Mouse (Mus musculus) forebrain, embryonic 12.5 days (tissue): ENCODE data around the gene Cilp2. TPM values are rescaled to one million over a fixed set of nuclear protein-coding genes. Genes with fewer than 3 reads are reported as not detected.

Experiments
- ATAC-seq: fragments of 200-750 bp; cut with Nextera tagmentation; 2 replicates; pipeline ENCODE4 v1.8.0; 2017; ENCODE audit warnings: moderate TSS enrichment; ENCODE audit not compliant: low FRiP score
- H3K27ac ChIP-seq: fragments of 300-500 bp; sonication (generic); 2 replicates; pipeline ENCODE4 v1.5.1; 2016; ENCODE audit warnings: mild to moderate bottlenecking
- H3K27me3 ChIP-seq: fragments of 300-500 bp; sonication (generic); 2 replicates; pipeline ENCODE4 v1.6.1; 2016; ENCODE audit warnings: mild to moderate bottlenecking
- H3K36me3 ChIP-seq: fragments of 300-500 bp; sonication (generic); replicated peaks from 2 replicates; pipeline ENCODE4 v1.6.1; 2016; ENCODE audit warnings: mild to moderate bottlenecking
- H3K4me1 ChIP-seq: fragments of 300-500 bp; sonication (generic); 2 replicates; pipeline ENCODE4 v1.6.1; 2016
- H3K4me2 ChIP-seq: fragments of 300-500 bp; sonication (generic); 2 replicates; pipeline ENCODE4 v1.6.1; 2016; ENCODE audit warnings: mild to moderate bottlenecking, moderate library complexity
- H3K4me3 ChIP-seq: fragments of 300-500 bp; sonication (generic); replicated peaks from 2 replicates; pipeline ENCODE4 v1.5.1; 2016; ENCODE audit warnings: mild to moderate bottlenecking
- H3K9ac ChIP-seq: fragments of 300-500 bp; sonication (generic); 2 replicates; pipeline ENCODE4 v1.6.1; 2016; ENCODE audit warnings: mild to moderate bottlenecking
- H3K9me3 ChIP-seq: fragments of 300-500 bp; sonication (generic); 2 replicates; pipeline ENCODE4 v1.6.1; 2016
- WGBS: fragments of 180-500 bp; shearing (Covaris S2); methylation state at CpG from one replicate; pipeline ENCODE4 v1.1.7; 2016; 5-methylcytosine and 5-hydroxymethylcytosine counted together
- polyA plus RNA-seq: library from polyadenylated mRNA; unstranded; fragments of >200 nt; fragmentation: Nextera tagmentation; extraction: Ambion mirVana; gene quantifications from 2 replicates; pipeline ENCODE4 v1.2.1, GENCODE M21; 2016

The Cilp2 gene
- polyA plus RNA-seq, 1 experiment from 2014 or later = 1.1 TPM

DNA sequence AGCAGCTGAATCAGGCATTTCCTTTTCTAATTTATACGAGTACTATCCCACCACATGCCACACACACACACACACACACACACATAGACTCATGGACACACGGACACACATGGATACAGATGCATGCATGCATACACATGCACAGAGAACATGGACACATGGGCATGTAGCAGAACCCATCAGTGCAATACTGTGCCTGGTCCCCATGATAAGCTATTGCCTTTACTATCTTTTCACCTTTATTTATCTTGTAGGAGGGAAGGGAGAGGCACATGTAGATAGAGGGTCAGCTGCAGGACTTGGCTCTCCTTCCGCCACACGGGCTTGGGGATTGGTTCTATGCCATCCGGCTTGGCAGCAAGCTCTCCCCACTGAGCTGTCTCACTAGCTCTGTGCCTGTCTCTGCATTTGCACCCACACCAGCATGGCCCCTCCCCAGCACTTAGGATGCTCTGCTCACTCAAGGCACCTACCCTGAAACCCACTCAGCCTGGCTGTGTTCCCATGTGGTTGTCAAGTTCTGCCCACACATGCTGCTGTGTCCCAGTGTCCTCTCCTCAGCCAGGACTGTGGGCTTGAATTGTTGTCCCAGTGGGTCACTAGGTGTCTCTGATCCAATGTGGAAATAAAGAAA, 24.0 kb downstream of the Cilp2 start:
- H3K36me3 ChIP-seq = peaks cover 61% of the 10 kb centered on the region
- H3K9ac ChIP-seq = no peak overlapping the region
- ATAC-seq = no peak
- H3K4me3 ChIP-seq = no peak overlapping the region
- H3K4me1 ChIP-seq = no peaks in the 10 kb centered on the region
- H3K27me3 ChIP-seq = no peaks in the 10 kb centered on the region
- WGBS = 93% methylated on average over 5 of the region's 5 CpGs
- no peak overlapping the region for H3K27ac ChIP-seq
- H3K4me2 ChIP-seq = no peak overlapping the region
- H3K9me3 ChIP-seq = no peaks in the 10 kb centered on the region

DNA sequence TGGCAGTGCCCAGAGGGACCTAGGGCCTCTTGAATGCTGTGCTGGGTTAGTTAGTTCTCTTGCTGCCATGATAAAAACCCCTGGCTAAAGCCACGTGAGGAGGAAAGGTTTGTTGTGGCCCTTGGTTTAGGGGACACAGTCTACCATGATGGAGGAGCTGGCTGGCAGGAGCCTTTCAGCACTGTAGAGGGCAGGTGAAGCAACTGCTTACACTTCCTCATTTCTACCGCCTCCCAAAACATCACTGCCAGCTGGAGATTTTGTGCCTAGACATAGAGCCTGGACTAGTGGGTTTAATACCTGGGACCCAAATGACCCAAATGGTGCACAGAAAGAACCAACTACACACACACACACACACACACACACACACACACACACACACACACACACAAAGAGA, 26.2 kb downstream of the Cilp2 start:
- WGBS = 68% methylated on average over 2 of the region's 2 CpGs
- H3K9ac ChIP-seq = no peak overlapping the region
- H3K36me3 ChIP-seq = peaks cover 60% of the 10 kb centered on the region
- no peaks in the 10 kb centered on the region for H3K9me3 ChIP-seq
- no peaks in the 10 kb centered on the region for H3K4me1 ChIP-seq
- H3K4me3 ChIP-seq = no peak overlapping the region
- no peak overlapping the region for H3K27ac ChIP-seq
- H3K4me2 ChIP-seq = no peak overlapping the region
- ATAC-seq = no peak
- H3K27me3 ChIP-seq = no peaks in the 10 kb centered on the region

DNA sequence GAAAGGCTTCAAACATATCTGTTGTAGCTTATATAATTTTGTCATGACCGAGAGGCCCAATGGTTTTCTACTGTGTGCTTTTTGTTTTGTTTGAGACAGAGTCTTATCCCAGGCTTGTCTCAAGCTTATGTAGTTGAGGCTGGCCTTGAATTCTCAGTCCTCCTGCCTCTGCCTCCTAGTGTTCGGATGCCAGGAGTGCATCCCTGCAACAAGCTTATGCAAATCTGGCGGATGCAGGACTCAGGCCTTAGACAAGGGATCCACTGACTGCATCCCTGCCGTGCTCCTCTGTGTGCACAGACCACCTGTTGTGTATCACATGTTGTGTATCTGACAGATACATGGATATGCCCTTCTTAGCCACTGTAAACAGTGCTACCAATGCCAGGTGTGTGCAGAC, 26.7 kb downstream of the Cilp2 start:
- WGBS = 61% methylated on average over 4 of the region's 4 CpGs
- no peak for ATAC-seq
- Histone ChIP-seq H3K4me1 (no peaks in the 10 kb centered on the region), H3K9ac (no peak overlapping the region), H3K9me3 (no peaks in the 10 kb centered on the region), H3K36me3 (peaks cover 56% of the 10 kb centered on the region), H3K27me3 (no peaks in the 10 kb centered on the region), H3K4me2 (no peak overlapping the region), H3K4me3 (no peak overlapping the region), H3K27ac (no peak overlapping the region)

DNA sequence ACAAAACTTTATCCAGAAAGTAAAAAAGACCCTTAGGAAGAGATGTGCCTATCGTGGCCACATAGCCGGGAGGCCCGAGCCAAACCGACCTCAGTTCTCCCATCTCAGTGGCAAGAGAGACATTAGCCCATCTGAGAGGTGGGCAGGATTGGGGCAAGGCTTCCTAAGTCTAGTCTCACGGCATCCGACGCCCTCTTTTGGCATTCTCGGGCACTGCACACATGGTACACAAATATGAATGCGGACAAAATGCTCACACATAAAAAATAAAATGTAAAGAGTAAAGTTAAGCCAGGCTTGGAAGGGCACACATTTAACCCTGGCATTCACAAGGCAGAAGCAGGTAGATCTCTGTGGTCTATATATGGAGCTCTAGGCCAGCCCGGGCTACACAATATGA, 33.6 kb downstream of the Cilp2 start:
- WGBS = 96% methylated on average over 10 of the region's 10 CpGs
- no peak overlapping the region for H3K9ac ChIP-seq

DNA sequence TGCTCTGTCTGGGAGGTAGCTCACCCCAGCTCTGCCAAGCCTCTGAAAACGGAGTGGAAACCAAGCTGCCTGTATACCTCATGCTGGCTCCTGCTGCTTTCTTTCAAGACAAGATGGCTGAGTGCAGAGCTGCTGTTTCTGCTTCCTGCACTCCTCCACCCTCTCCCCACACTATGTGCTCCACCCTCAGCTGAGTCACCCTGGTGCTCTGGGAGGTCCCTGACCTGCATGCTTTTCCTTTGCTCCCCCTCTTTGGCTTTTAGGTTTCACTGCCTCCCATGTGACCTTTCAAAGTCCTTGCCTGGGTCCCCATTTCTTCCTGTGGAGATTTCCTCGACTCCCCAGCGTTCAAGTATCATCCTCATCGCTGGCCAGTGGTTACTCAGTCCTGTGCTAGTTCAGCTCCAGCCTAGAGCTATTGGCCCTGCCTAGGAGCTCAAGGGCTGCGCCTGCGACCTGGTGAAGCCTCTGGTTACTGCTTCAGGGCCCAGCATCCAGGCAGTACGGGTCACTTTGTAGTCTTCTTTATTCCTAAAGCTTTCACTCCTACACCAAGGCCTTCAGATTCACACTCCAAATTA, 36.5 kb downstream of the Cilp2 start:
- no peak overlapping the region for H3K9ac ChIP-seq
- H3K9me3 ChIP-seq = no peaks in the 10 kb centered on the region
- no peak for ATAC-seq
- H3K4me3 ChIP-seq = no peak overlapping the region
- no peak overlapping the region for H3K4me2 ChIP-seq
- H3K27ac ChIP-seq = no peak overlapping the region
- no peaks in the 10 kb centered on the region for H3K27me3 ChIP-seq
- peaks cover 9% of the 10 kb centered on the region; the same call in 1 of the 2 replicates for H3K36me3 ChIP-seq
- 86% methylated on average over 7 of the region's 7 CpGs for WGBS
- no peaks in the 10 kb centered on the region for H3K4me1 ChIP-seq

More for the DNA sequence above, 33.6 kb downstream of the Cilp2 start:
- Histone ChIP-seq H3K4me2 (no peak overlapping the region), H3K27me3 (no peaks in the 10 kb centered on the region), H3K9me3 (no peaks in the 10 kb centered on the region), H3K4me3 (no peak overlapping the region), H3K27ac (no peak overlapping the region), H3K4me1 (no peaks in the 10 kb centered on the region), H3K36me3 (peaks cover 10% of the 10 kb centered on the region)
- ATAC-seq = no peak

DNA sequence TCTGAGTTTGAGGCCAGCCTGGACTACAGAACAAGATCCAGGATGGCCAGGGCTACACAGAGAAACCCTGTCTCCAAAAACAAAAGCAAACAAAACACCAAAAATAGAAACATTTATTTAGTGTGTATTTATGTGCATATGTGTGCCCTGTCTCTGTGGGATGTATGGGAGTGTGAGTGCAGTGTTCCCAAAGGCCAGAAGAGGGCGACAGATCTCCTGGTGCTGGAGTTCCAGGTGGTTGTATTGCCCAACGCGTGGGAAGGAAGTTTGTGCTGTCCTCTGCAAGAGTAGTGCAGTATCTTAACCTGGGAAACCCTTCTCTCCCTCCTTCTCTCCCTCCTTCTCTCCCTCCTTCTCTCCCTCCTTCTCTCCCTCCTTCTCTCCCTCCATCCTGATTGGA, 37.6 kb downstream of the Cilp2 start:
- no peak overlapping the region for H3K4me3 ChIP-seq
- no peaks in the 10 kb centered on the region for H3K4me1 ChIP-seq
- no peaks in the 10 kb centered on the region for H3K27me3 ChIP-seq
- H3K9me3 ChIP-seq = no peaks in the 10 kb centered on the region
- H3K27ac ChIP-seq = no peak overlapping the region
- H3K36me3 ChIP-seq = peaks cover 9% of the 10 kb centered on the region; the same call in 1 of the 2 replicates
- H3K4me2 ChIP-seq = no peak overlapping the region
- ATAC-seq = no peak
- 38% methylated on average over 3 of the region's 3 CpGs for WGBS
- H3K9ac ChIP-seq = no peak overlapping the region

DNA sequence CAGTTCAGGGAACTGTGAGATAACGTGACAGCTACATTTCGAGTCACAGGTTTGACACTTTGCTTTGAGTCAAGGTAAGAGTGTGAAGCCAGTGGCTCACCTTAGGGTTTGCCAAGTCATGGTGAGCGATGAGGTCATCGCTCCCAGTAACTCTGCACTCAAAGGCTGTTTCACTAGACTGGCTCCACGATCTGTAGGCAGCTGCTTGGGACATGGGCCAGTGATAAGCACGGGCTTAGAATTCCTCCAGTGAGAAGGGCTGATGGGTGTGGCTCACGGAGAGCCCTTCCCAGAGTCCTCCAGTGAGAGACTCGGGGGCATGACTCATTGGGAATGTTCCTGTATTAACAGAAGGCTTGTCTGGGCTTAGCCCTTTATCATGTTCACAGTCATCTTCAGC, 38.5 kb downstream of the Cilp2 start:
- ATAC-seq = no peak
- no peaks in the 10 kb centered on the region for H3K9me3 ChIP-seq
- no peaks in the 10 kb centered on the region for H3K4me1 ChIP-seq
- no peaks in the 10 kb centered on the region for H3K27me3 ChIP-seq
- peaks cover 9% of the 10 kb centered on the region; the same call in 1 of the 2 replicates for H3K36me3 ChIP-seq
- 93% methylated on average over 8 of the region's 8 CpGs for WGBS
- H3K4me2 ChIP-seq = no peak overlapping the region
- H3K27ac ChIP-seq = no peak overlapping the region
- H3K4me3 ChIP-seq = no peak overlapping the region
- H3K9ac ChIP-seq = no peak overlapping the region

DNA sequence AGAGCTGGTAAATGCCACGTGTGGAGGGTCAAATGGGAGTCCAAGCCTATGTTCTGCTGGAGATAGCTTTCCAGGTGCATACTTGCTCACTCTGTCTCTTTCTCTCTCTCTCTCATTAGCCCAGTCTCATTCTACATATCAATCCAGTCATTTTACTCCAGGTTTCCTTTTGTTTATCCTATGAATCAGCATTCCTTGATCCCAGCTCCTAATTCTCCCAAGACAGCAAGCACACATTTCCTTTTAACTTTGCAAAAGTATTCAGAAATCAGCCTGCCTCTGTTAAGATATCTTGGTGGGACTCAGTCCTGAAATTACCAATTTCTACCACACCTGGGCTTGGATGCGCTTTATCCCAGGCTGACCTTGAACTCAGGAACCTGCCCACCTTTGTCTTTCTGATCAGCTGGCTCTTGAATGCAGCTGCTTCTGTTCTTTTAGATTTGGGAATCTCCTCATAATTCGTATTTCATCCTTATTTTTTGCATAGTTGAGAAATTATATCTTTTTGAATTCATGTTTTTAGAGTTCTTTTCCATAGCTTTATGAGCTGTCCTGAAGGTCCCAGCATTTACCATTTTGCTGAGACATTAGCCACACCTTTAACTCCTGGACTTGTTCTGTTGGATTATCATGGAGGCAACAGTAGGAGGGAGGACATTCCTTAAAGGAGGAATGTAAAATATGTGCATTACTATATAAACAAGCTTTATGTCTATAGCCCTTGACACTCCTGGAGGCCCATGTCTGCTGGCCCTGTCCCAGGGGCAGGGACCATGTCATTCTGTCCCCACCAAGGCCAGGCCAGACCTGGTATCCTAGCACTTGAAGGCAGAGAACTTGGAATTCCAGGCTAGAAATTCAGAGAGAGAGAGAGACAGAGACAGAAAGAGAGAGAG, 40.1 kb downstream of the Cilp2 start:
- no peak for ATAC-seq
- no peaks in the 10 kb centered on the region for H3K4me1 ChIP-seq
- H3K4me2 ChIP-seq = no peak overlapping the region
- H3K27me3 ChIP-seq = no peaks in the 10 kb centered on the region
- H3K4me3 ChIP-seq = no peak overlapping the region
- WGBS = 75% methylated on average over 3 of the region's 3 CpGs
- H3K9ac ChIP-seq = no peak overlapping the region
- peaks cover 7% of the 10 kb centered on the region; the same call in 1 of the 2 replicates for H3K36me3 ChIP-seq
- no peaks in the 10 kb centered on the region for H3K9me3 ChIP-seq
- no peak overlapping the region for H3K27ac ChIP-seq

DNA sequence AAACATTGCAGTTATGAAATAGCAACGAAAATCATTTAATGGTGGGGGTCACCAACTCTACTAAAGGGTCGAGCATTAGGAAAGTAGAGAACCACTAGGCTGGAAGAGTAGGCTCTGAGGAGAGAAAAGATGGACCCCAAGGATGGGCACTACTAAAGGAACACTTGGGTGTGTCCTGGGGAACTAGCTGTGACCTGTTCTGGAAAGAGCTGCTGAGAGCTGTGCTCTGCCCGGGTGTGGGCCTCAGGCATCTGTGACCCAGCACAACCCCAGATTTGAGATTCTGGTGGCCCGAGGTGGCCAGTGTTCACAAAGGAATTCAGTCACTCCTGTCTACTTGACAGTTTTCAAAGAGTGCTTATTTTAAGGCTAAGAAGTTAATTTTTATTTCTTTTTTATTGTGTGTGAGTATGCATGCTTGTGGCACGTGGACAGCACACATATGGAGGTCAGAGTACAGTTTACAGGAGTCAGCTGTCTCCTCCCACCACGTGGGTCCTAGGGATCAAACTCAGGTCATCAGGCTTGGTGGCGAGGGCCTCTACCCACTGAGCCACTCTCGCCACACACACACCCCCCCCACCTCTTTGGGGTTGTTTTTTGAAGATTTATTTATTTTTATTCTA, 50.3 kb downstream of the Cilp2 start:
- H3K4me1 ChIP-seq = peaks cover 15% of the 10 kb centered on the region
- H3K4me3 ChIP-seq = no peak overlapping the region
- H3K27me3 ChIP-seq = no peaks in the 10 kb centered on the region
- H3K9ac ChIP-seq = no peak overlapping the region
- peaks cover 8% of the 10 kb centered on the region; the same call in 1 of the 2 replicates for H3K36me3 ChIP-seq
- H3K27ac ChIP-seq = no peak overlapping the region
- ATAC-seq = no peak
- WGBS = 82% methylated on average over 8 of the region's 8 CpGs
- H3K9me3 ChIP-seq = no peaks in the 10 kb centered on the region
- H3K4me2 ChIP-seq = no peak overlapping the region

DNA sequence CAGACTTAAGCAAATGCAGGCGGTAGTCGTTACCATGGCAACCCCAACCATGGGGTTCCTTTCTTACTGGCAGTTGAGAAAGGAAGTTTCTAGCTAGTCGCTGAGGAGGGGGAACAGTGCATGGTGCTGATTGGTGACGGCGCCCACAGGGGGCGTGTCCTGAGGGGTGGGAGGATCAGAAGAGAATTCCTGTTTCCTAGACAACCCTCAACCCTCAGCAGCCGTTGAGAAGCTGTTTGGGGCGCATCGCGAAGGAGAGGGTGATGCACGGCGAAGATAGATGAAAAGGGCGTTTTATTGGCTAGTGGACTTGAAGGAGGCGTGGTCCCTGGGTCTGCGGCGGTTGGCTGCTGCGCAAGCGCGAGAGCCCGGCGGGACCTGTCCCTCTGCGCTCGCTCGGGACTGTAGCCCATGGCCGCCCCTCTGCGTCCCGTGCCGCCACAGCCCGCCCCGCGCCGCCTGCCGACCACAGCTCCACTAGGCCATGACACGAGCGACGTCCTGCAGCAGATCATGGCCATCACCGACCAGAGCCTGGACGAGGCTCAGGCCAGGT, 55.1 kb downstream of the Cilp2 start, which contains the start of gene Pbx4:
Gene Pbx4, plus strand, starts transcription at position 194 of the 556 bp plus-strand sequence.
- under 1% methylated on average over 38 of the region's 38 CpGs for WGBS
- Histone ChIP-seq H3K9ac (peak within 1 kb of the TSS; percentile 78), H3K27me3 (no peaks in the 10 kb centered on the region), H3K4me2 (peak within 1 kb of the TSS; percentile 70), H3K4me3 (peak within 1 kb of the TSS; percentile 71), H3K36me3 (peaks cover 29% of the 10 kb centered on the region), H3K4me1 (peaks cover 21% of the 10 kb centered on the region), H3K27ac (peak within 1 kb of the TSS; percentile 91), H3K9me3 (no peaks in the 10 kb centered on the region)
- peak; percentile 99 for ATAC-seq
